Mouse (Mus musculus): ENCODE results near the gene Dusp6. TPM values are rescaled to one million over a fixed set of nuclear protein-coding genes. Genes with fewer than 3 reads are reported as not detected.

The Dusp6 gene
- polyA plus RNA-seq, 1 experiment from 2014 or later = 24.9 TPM

- ATAC-seq = no peak
- Histone ChIP-seq H3K36me3 (ENCODE audit: poor library complexity, severe bottlenecking) (no peaks in the 10 kb centered on the region), H3K27me3 (no peaks in the 10 kb centered on the region), H3K4me2 (no peak overlapping the region), H3K4me3 (no peak overlapping the region), H3K27ac (no peak overlapping the region), H3K9me3 (replicated peaks) (no peaks in the 10 kb centered on the region), H3K4me1 (no peaks in the 10 kb centered on the region), H3K9ac (no peak overlapping the region)
- WGBS = 95% methylated on average over 1 of the region's 1 CpGs
Observed at GRCm38 (mm10) chr10:99311956-99312355, 48.9 kb downstream of the Dusp6 start.

- H3K27ac ChIP-seq = no peak overlapping the region
- 80% methylated on average over 7 of the region's 7 CpGs for WGBS
- no peaks in the 10 kb centered on the region for H3K27me3 ChIP-seq
- H3K9me3 ChIP-seq (replicated peaks) = no peaks in the 10 kb centered on the region
- no peak overlapping the region for H3K4me2 ChIP-seq
- H3K9ac ChIP-seq = no peak overlapping the region
- no peaks in the 10 kb centered on the region for H3K4me1 ChIP-seq
- H3K36me3 ChIP-seq (ENCODE audit: poor library complexity, severe bottlenecking) = no peaks in the 10 kb centered on the region
- ATAC-seq = no peak
- H3K4me3 ChIP-seq = no peak overlapping the region
Observed at GRCm38 (mm10) chr10:99314366-99314765, 51.3 kb downstream of the Dusp6 start.

- Histone ChIP-seq H3K36me3 (ENCODE audit: poor library complexity, severe bottlenecking) (no peaks in the 10 kb centered on the region), H3K4me1 (no peaks in the 10 kb centered on the region), H3K27me3 (no peaks in the 10 kb centered on the region), H3K9me3 (replicated peaks) (no peaks in the 10 kb centered on the region), H3K4me3 (no peak overlapping the region), H3K9ac (no peak overlapping the region), H3K27ac (no peak overlapping the region), H3K4me2 (no peak overlapping the region)
- no peak for ATAC-seq
Observed at GRCm38 (mm10) chr10:99317057-99317456, 54.0 kb downstream of the Dusp6 start.

Other genes with a start within 250 kb of the Dusp6 start
- gene Poc1b, start 156.2 kb upstream of the Dusp6 start, polyA plus RNA-seq (2015; fragmentation: Nextera tagmentation; extraction: Ambion mirVana) = 16.0 and 17.3 TPM in 2 replicates
- 2.4 and 3.1 TPM in 2 replicates for gene Galnt4, start 155.1 kb upstream of the Dusp6 start, polyA plus RNA-seq (2015; fragmentation: Nextera tagmentation; extraction: Ambion mirVana)
- gene Phxr2, start 136.9 kb upstream of the Dusp6 start, polyA plus RNA-seq (2015; fragmentation: Nextera tagmentation; extraction: Ambion mirVana) = 0.15 TPM in 1 of 2 replicates, not detected in the other